8 mouse cellular contexts compared by ENCODE assay signal in the genomic region with DNA sequence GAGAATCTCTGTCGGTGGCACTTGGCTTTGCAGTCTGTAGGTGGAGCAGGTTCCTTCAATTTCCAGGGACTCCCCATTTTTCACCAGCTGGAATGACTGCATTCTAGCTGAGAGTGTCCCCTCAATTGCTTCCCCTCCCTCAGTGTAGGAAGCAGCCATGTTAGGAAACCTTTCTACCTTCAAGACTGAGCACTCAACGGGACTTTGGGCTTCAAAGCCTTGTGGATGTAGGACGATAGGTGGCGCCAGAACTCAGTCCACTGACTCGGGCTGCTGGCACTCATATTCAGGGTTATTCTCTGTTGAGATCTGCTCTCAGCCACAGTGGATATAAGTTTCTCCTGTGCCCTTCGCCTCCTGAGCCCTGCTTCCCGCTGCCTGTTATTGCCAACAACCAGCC. TPM values are rescaled to one million over a fixed set of nuclear protein-coding genes. Genes with fewer than 3 reads are reported as not detected.
DNase-seq lines count a peak whose midpoint lies in the region; ATAC-seq and TF ChIP-seq lines count a peak whose summit lies in the region.

No protein-coding gene starts in this region.

- no peaks in the 10 kb centered on the region for H3K4me1 ChIP-seq in forebrain, embryonic 15.5 days
- H3K4me1 ChIP-seq in small intestine, adult 2 months (ENCODE audit: control insufficient read depth, insufficient read depth, insufficient read length, low read length): no peaks in the 10 kb centered on the region

- H3K36me3 ChIP-seq in forebrain, embryonic 15.5 days: no peaks in the 10 kb centered on the region
- no peaks in the 10 kb centered on the region for H3K36me3 ChIP-seq in small intestine, adult 2 months (ENCODE audit: control insufficient read depth, insufficient read depth, low read length)

- no peak overlapping the region for H3K4me2 ChIP-seq in forebrain, embryonic 15.5 days (replicated peaks)

- TF ChIP-seq POLR2A in small intestine, adult 2 months (IDR thresholded peaks at IDR 0.05; ENCODE audit: low read depth, low read length): no peak

- peak; percentile 56; the same call in 1 of the 2 replicates for TF ChIP-seq CTCF in small intestine, adult 2 months (IDR thresholded peaks at IDR 0.05; ENCODE audit: extremely low read depth, insufficient read length, insufficient replicate concordance, low read depth, low read length)

- H3K9ac ChIP-seq in forebrain, embryonic 15.5 days (replicated peaks): no peak overlapping the region

- no peaks in the 10 kb centered on the region for H3K9me3 ChIP-seq in forebrain, embryonic 15.5 days

- DNase-seq in MEL-GATA-1-ER (ENCODE audit: extremely low read depth, low read depth): peak; percentile 18
- peak; percentile 26 for DNase-seq in c-Kit-positive CD71-positive TER-119-positive erythroid progenitor cells, embryonic 14.5 days (ENCODE audit: low spot score)
- DNase-seq in layer of hippocampus, postnatal 10 days (ENCODE audit: low spot score in 2 of 2): peak; percentile 74 to 80

- ATAC-seq in forebrain, embryonic 15.5 days (replicated peaks): peak; percentile 64
- ATAC-seq in hematopoietic stem cell, adult 5-6 weeks (replicated peaks in 1 of 2; ENCODE audit: insufficient read depth in 1 of 2, low FRiP score in 2 of 2, low TSS enrichment in 1 of 2, low read depth in 1 of 2, poor library complexity in 2 of 2, severe bottlenecking in 2 of 2): peak; percentile 87 to 92
- peak; percentile 85 for ATAC-seq in megakaryocyte, adult 5-6 weeks (ENCODE audit: poor library complexity, severe bottlenecking)
- ATAC-seq in erythroblast, adult 5-6 weeks (replicated peaks; ENCODE audit: low FRiP score, poor library complexity, severe bottlenecking): no peak

- H3K27me3 ChIP-seq in forebrain, embryonic 15.5 days: no peaks in the 10 kb centered on the region
- no peaks in the 10 kb centered on the region for H3K27me3 ChIP-seq in small intestine, adult 2 months (ENCODE audit: control insufficient read depth, insufficient read depth, low read length)

- H3K27ac ChIP-seq in forebrain, embryonic 15.5 days (replicated peaks): no peak overlapping the region
- H3K27ac ChIP-seq in small intestine, adult 2 months (ENCODE audit: insufficient read depth, low read depth, low read length): no peak overlapping the region

- WGBS in forebrain, embryonic 15.5 days: 21% methylated on average over 7 of the region's 7 CpGs
- WGBS in small intestine, adult 2 months: 16% methylated on average over 7 of the region's 7 CpGs

- no peak overlapping the region for H3K4me3 ChIP-seq in forebrain, embryonic 15.5 days
- no peak overlapping the region for H3K4me3 ChIP-seq in small intestine, adult 2 months (ENCODE audit: low read depth, low read length)

RNA-seq across cellular contexts. Expression of a gene that starts 8.1 kb away (rescaled TPM):
- polyA plus RNA-seq in forebrain, embryonic 15.5 days (2015; fragmentation: Nextera tagmentation; extraction: Ambion mirVana): 71.5 and 77.7 TPM in 2 replicates
- 5.1 and 10.8 TPM in 2 replicates for total RNA-seq in hematopoietic stem cell, adult 5-6 weeks (2017)
- 100 to 1,000 TPM; 225 to 281 TPM for total RNA-seq in layer of hippocampus, postnatal 10 days (2021)
- total RNA-seq in megakaryocyte, adult 5-6 weeks (2015): 1.1 and 1.3 TPM in 2 replicates
- 1.9 and 2.1 TPM in 2 replicates for total RNA-seq in megakaryocyte, adult 5-6 weeks (2017)
- polyA plus RNA-seq in small intestine, adult 2 months (2012; rRNA removed): 3.3 and 3.7 TPM in 2 replicates
- 1.0 and 2.1 TPM in 2 replicates for total RNA-seq in erythroblast, adult 5-6 weeks (2015; ENCODE audit: low replicate concordance)
- total RNA-seq in erythroblast, adult 5-6 weeks (2017; ENCODE audit: low replicate concordance): 1.3 and 2.0 TPM in 2 replicates

Comparison
In these comparisons a context has a peak if more than half of its experiments do, and no peak if none do; other contexts are left out.
1. DNase-seq: peak in every context shown above with its lines; median percentile 77 in layer of hippocampus, postnatal 10 days; 26 in c-Kit-positive CD71-positive TER-119-positive erythroid progenitor cells, embryonic 14.5 days; 18 in MEL-GATA-1-ER.
2. RNA of a gene that starts 8.1 kb away (total RNA-seq): 225 to 281 TPM in layer of hippocampus, postnatal 10 days; 5.1 to 10.8 TPM in hematopoietic stem cell, adult 5-6 weeks, 1.0 to 2.1 TPM in erythroblast, adult 5-6 weeks and 1.1 to 2.1 TPM in megakaryocyte, adult 5-6 weeks; every median in the first group is over 10 times any median in the second.